ENCODE assay signal across 8 mouse cellular contexts in genomic region chr11:48815851-48816250, GRCm38 (mm10). TPM values are rescaled to one million over a fixed set of nuclear protein-coding genes. Genes with fewer than 3 reads are reported as not detected.
A peak's percentile ranks its signal among the peaks of the same experiment; 100 is the strongest.
DNase-seq lines count a peak whose midpoint lies in the region; ATAC-seq and TF ChIP-seq lines count a peak whose summit lies in the region.

No protein-coding gene starts in this region.

- H3K4me1 ChIP-seq in lung, embryonic 16.5 days (replicated peaks; ENCODE audit: control insufficient read depth, insufficient read depth, low read length) = peaks cover 20% of the 10 kb centered on the region
- peaks cover 13% of the 10 kb centered on the region; the same call in 1 of the 2 replicates for H3K4me1 ChIP-seq in intestine, postnatal 0 days (replicated peaks; ENCODE audit: control insufficient read depth, insufficient read depth, low read length)
- H3K4me1 ChIP-seq in small intestine, adult 2 months (ENCODE audit: control insufficient read depth, insufficient read depth, insufficient read length, low read length) = peaks cover 13% of the 10 kb centered on the region

- no peak for TF ChIP-seq POLR2A in small intestine, adult 2 months (IDR thresholded peaks at IDR 0.05; ENCODE audit: low read depth, low read length)

- no peak for ATAC-seq in lung, embryonic 16.5 days (ENCODE audit: low read depth)
- ATAC-seq in intestine, postnatal 0 days = no peak

- no peak overlapping the region for H3K27ac ChIP-seq in lung, embryonic 16.5 days (ENCODE audit: low read length)
- H3K27ac ChIP-seq in intestine, postnatal 0 days (ENCODE audit: low read depth, low read length) = no peak overlapping the region
- peak overlapping the region; percentile 38; the same call in 1 of the 2 replicates for H3K27ac ChIP-seq in small intestine, adult 2 months (ENCODE audit: insufficient read depth, low read depth, low read length)

- peak overlapping the region; percentile 86 for H3K9ac ChIP-seq in lung, embryonic 16.5 days (ENCODE audit: low read length)
- H3K9ac ChIP-seq in intestine, postnatal 0 days (ENCODE audit: low read depth, low read length) = 0 out of 2 replicates have a peak overlapping the region, but pooled peaks have one; percentile 87

- H3K27me3 ChIP-seq in lung, embryonic 16.5 days (ENCODE audit: control insufficient read depth, insufficient read depth, low read depth, low read length) = no peaks in the 10 kb centered on the region
- H3K27me3 ChIP-seq in intestine, postnatal 0 days (replicated peaks; ENCODE audit: control insufficient read depth, insufficient read depth, low read length) = no peaks in the 10 kb centered on the region
- no peaks in the 10 kb centered on the region for H3K27me3 ChIP-seq in small intestine, adult 2 months (ENCODE audit: control insufficient read depth, insufficient read depth, low read length)

- TF ChIP-seq CTCF in intestine, postnatal 0 days (IDR thresholded peaks at IDR 0.05; ENCODE audit: low read depth) = no peak
- no peak for TF ChIP-seq CTCF in small intestine, adult 2 months (IDR thresholded peaks at IDR 0.05; ENCODE audit: extremely low read depth, insufficient read length, insufficient replicate concordance, low read depth, low read length)

- no peaks in the 10 kb centered on the region for H3K9me3 ChIP-seq in lung, embryonic 16.5 days (ENCODE audit: control insufficient read depth, low read length)
- H3K9me3 ChIP-seq in intestine, postnatal 0 days (ENCODE audit: control insufficient read depth) = no peaks in the 10 kb centered on the region

- DNase-seq in adrenal gland, adult (ENCODE audit: inconsistent age in 2 of 2, low spot score in 1 of 2) = peak; percentile 51 to 69
- no peak for DNase-seq in adrenal gland, postnatal 36 days
- no peak for DNase-seq in lung, postnatal 25 days (ENCODE audit: low spot score)
- no peak for DNase-seq in yolk sac, embryonic 10.5 days (ENCODE audit: low spot score)
- no peak for DNase-seq in kidney, postnatal 25 days

- WGBS in lung, embryonic 16.5 days = 70% methylated on average over 16 of the region's 16 CpGs
- 64% methylated on average over 16 of the region's 16 CpGs for WGBS in intestine, postnatal 0 days
- WGBS in small intestine, adult 2 months = 47% methylated on average over 16 of the region's 16 CpGs

- H3K4me2 ChIP-seq in lung, embryonic 16.5 days (ENCODE audit: low read depth, low read length) = peak overlapping the region; percentile 86
- H3K4me2 ChIP-seq in intestine, postnatal 0 days (replicated peaks; ENCODE audit: low read depth) = peak overlapping the region; percentile 87

- peak overlapping the region; percentile 86 for H3K4me3 ChIP-seq in lung, embryonic 16.5 days (ENCODE audit: low read length)
- peak overlapping the region; percentile 72 for H3K4me3 ChIP-seq in intestine, postnatal 0 days (ENCODE audit: low read depth, low read length)
- H3K4me3 ChIP-seq in small intestine, adult 2 months (ENCODE audit: low read depth, low read length) = peak overlapping the region; percentile 81

- H3K36me3 ChIP-seq in lung, embryonic 16.5 days (ENCODE audit: control insufficient read depth, insufficient read depth, low read length) = peaks cover 19% of the 10 kb centered on the region
- peaks cover 18% of the 10 kb centered on the region for H3K36me3 ChIP-seq in intestine, postnatal 0 days (ENCODE audit: control insufficient read depth, insufficient read depth)
- H3K36me3 ChIP-seq in small intestine, adult 2 months (ENCODE audit: control insufficient read depth, insufficient read depth, low read length) = peaks cover 15% of the 10 kb centered on the region

RNA-seq across cellular contexts. Expression of gene Trim41, which starts 1.3 kb away (rescaled TPM):
- total RNA-seq in adrenal gland, postnatal 36 days (2021) = 10 to 100 TPM; 32.9 to 45.2 TPM
- 6.4 and 6.6 TPM in 2 replicates for polyA plus RNA-seq in lung, embryonic 16.5 days (2015; fragmentation: Nextera tagmentation; extraction: Ambion mirVana)
- polyA plus RNA-seq in intestine, postnatal 0 days (2015; fragmentation: Nextera tagmentation; extraction: Ambion mirVana) = 4.0 and 4.2 TPM in 2 replicates
- 10.0 and 18.7 TPM in 2 replicates for polyA plus RNA-seq in small intestine, adult 2 months (2012; rRNA removed)

RNA-seq across cellular contexts. Expression of gene Trim7, which starts 10.1 kb away (rescaled TPM):
- 1 to 10 TPM; 6.4 to 8.6 TPM for total RNA-seq in adrenal gland, postnatal 36 days (2021)
- polyA plus RNA-seq in lung, embryonic 16.5 days (2015; fragmentation: Nextera tagmentation; extraction: Ambion mirVana) = 0.51 and 1.2 TPM in 2 replicates
- polyA plus RNA-seq in intestine, postnatal 0 days (2015; fragmentation: Nextera tagmentation; extraction: Ambion mirVana) = 0.38 and 0.56 TPM in 2 replicates
- polyA plus RNA-seq in small intestine, adult 2 months (2012; rRNA removed) = 4.9 and 12.6 TPM in 2 replicates

RNA-seq across cellular contexts. Expression of gene Gm12184, which starts 10.6 kb away (rescaled TPM):
- total RNA-seq in adrenal gland, postnatal 36 days (2021) = 1 to 10 TPM; 1.4 to 3.2 TPM
- polyA plus RNA-seq in lung, embryonic 16.5 days (2015; fragmentation: Nextera tagmentation; extraction: Ambion mirVana) = 1.7 and 2.6 TPM in 2 replicates
- 5.0 and 5.3 TPM in 2 replicates for polyA plus RNA-seq in intestine, postnatal 0 days (2015; fragmentation: Nextera tagmentation; extraction: Ambion mirVana)
- polyA plus RNA-seq in small intestine, adult 2 months (2012; rRNA removed) = 3.3 and 3.9 TPM in 2 replicates

RNA-seq across cellular contexts. Expression of gene Rack1, which starts 15.7 kb away (rescaled TPM):
- 100 to 1,000 TPM; 711 to 729 TPM for total RNA-seq in adrenal gland, postnatal 36 days (2021)
- polyA plus RNA-seq in lung, embryonic 16.5 days (2015; fragmentation: Nextera tagmentation; extraction: Ambion mirVana) = 657 and 669 TPM in 2 replicates
- 435 and 447 TPM in 2 replicates for polyA plus RNA-seq in intestine, postnatal 0 days (2015; fragmentation: Nextera tagmentation; extraction: Ambion mirVana)
- polyA plus RNA-seq in small intestine, adult 2 months (2012; rRNA removed) = 1,479 and 1,553 TPM in 2 replicates

RNA-seq across cellular contexts. Expression of gene Irgm1, which starts 55.6 kb away (rescaled TPM):
- 10 to 100 TPM; 23.9 to 24.5 TPM for total RNA-seq in adrenal gland, postnatal 36 days (2021)
- polyA plus RNA-seq in lung, embryonic 16.5 days (2015; fragmentation: Nextera tagmentation; extraction: Ambion mirVana) = 10.6 and 14.9 TPM in 2 replicates
- 14.5 and 15.0 TPM in 2 replicates for polyA plus RNA-seq in intestine, postnatal 0 days (2015; fragmentation: Nextera tagmentation; extraction: Ambion mirVana)
- polyA plus RNA-seq in small intestine, adult 2 months (2012; rRNA removed) = 1.8 and 7.4 TPM in 2 replicates

Comparison
In these comparisons a context has a peak if more than half of its experiments do, and no peak if none do; other contexts are left out.
1. DNase-seq: peak in adrenal gland, adult (2 of 2); none in adrenal gland, postnatal 36 days (0 of 2), lung, postnatal 25 days (single experiment), yolk sac, embryonic 10.5 days (single experiment) and kidney, postnatal 25 days (0 of 2).
2. Peak in every context shown above with its lines, with median percentiles within 50 percentile points of each other: H3K4me3 ChIP-seq.